Mouse (Mus musculus) heart, adult 2 months (tissue): Measurements from ENCODE around the gene Fgf11. TPM values are rescaled to one million over a fixed set of nuclear protein-coding genes. Genes with fewer than 3 reads are reported as not detected.

Experiments
- DNase-seq, 2 experiments: peaks; one replicate each; pipeline ENCODE4 v3.0.0; 2021
- H3K27ac ChIP-seq: fragments of 200-600 bp; 2 replicates; pipeline ENCODE4 v1.8.1; 2022
- H3K27me3 ChIP-seq: fragments of 200-500 bp; 2 replicates; pipeline ENCODE4 v1.6.1; 2012; ENCODE audit warnings: mild to moderate bottlenecking, low read length, inconsistent platforms, mixed read lengths; ENCODE audit not compliant: control insufficient read depth, insufficient read depth
- H3K36me3 ChIP-seq: fragments of 200-500 bp; 2 replicates; pipeline ENCODE4 v1.6.1; 2012; ENCODE audit warnings: low read length, inconsistent platforms; ENCODE audit not compliant: control insufficient read depth, insufficient read depth
- H3K4me1 ChIP-seq: fragments of 200-500 bp; 2 replicates; pipeline ENCODE4 v1.6.1; 2011; ENCODE audit warnings: low read length; ENCODE audit not compliant: control insufficient read depth, insufficient read depth
- H3K4me3 ChIP-seq: fragments of 200-600 bp; 2 replicates; pipeline ENCODE4 v1.8.1; 2022
- H3K79me2 ChIP-seq: fragments of 200-500 bp; replicated peaks from 2 replicates; pipeline ENCODE4 v1.6.1; 2012; ENCODE audit warnings: mild to moderate bottlenecking, inconsistent platforms, low read length, moderate library complexity, mixed read lengths; ENCODE audit not compliant: control insufficient read depth, insufficient read depth
- H3K9ac ChIP-seq: fragments of 200-500 bp; 2 replicates; pipeline ENCODE4 v1.6.1; 2012; ENCODE audit warnings: low read depth, mild to moderate bottlenecking, control low read depth, inconsistent platforms, low read length, mixed read lengths
- CTCF ChIP-seq: fragments of 200-600 bp; IDR thresholded peaks from 2 replicates; pipeline ENCODE4 v1.8.1; 2022; ENCODE audit warnings: antibody characterized with exemption, mild to moderate bottlenecking, moderate library complexity
- EP300 ChIP-seq: fragments of 200-500 bp; IDR thresholded peaks from 2 replicates; pipeline ENCODE4 v1.6.1; 2011; ENCODE audit warnings: low read depth, low read length, control low read depth; ENCODE audit not compliant: insufficient read depth
- POLR2A ChIP-seq: fragments of 200-500 bp; IDR thresholded peaks from 2 replicates; pipeline ENCODE4 v1.6.1; 2011; ENCODE audit warnings: mild to moderate bottlenecking, low read depth, low read length, control low read depth; ENCODE audit not compliant: insufficient read depth
- WGBS: fragments of 180-500 bp; shearing (Covaris S2); methylation state at CpG from one replicate; pipeline ENCODE4 v1.1.7; 2018; 5-methylcytosine and 5-hydroxymethylcytosine counted together
- intact Hi-C: fragments of 180-260 bp; cut with DNase I; formaldehyde crosslinking; loops from one replicate; pipeline ENCODE4 v1.15.1; 2025
- polyA plus RNA-seq: library from polyadenylated mRNA; depleted of rRNA; stranded (reverse); fragments of >200 nt; gene quantifications from 2 replicates; pipeline ENCODE4 v1.2.3, GENCODE M21; 2012
- total RNA-seq, 2 experiments: library from RNA; stranded (reverse); gene quantifications; 2 replicates each; pipeline ENCODE4 v1.2.3; 2021

Fgf11 gene
- total and polyA plus RNA-seq, 3 experiments: 1.9 to 3.3 (median 2.5) TPM

GRCm38 (mm10) chr11:69799394-69800137 lies 2.1 kb downstream of the Fgf11 start:
- Histone ChIP-seq H3K4me1 (peaks cover 5% of the 10 kb centered on the region; the same call in 1 of the 2 replicates), H3K27me3 (no peaks in the 10 kb centered on the region), H3K27ac (no peak overlapping the region), H3K79me2 (no peaks in the 10 kb centered on the region), H3K9ac (no peak overlapping the region), H3K4me3 (no peak overlapping the region), H3K36me3 (no peaks in the 10 kb centered on the region)
- DNase-seq: peak in 1 of 2 experiments; percentile 33
- no peak for TF ChIP-seq EP300
- no peak for TF ChIP-seq POLR2A
- no peak for TF ChIP-seq CTCF
- intact Hi-C loops: no loop called here
- 50% methylated on average over 12 of the region's 12 CpGs for WGBS

- WGBS: 81% methylated on average over 7 of the region's 7 CpGs
- Histone ChIP-seq H3K27me3 (no peaks in the 10 kb centered on the region), H3K4me1 (0 out of 2 replicates have a peak, but pooled peaks cover 1% of the 10 kb centered on the region), H3K9ac (no peak overlapping the region), H3K36me3 (no peaks in the 10 kb centered on the region), H3K79me2 (no peaks in the 10 kb centered on the region), H3K4me3 (no peak overlapping the region), H3K27ac (no peak overlapping the region)
- no peak for DNase-seq
- TF ChIP-seq CTCF (no peak), EP300 (no peak), POLR2A (no peak)
- intact Hi-C loops: no loop called here
Measured at GRCm38 (mm10) chr11:69797924-69798323, 3.7 kb downstream of the Fgf11 start.

GRCm38 (mm10) chr11:69795983-69796435 lies 5.6 kb downstream of the Fgf11 start:
- Histone ChIP-seq H3K9ac (no peak overlapping the region), H3K4me1 (0 out of 2 replicates have a peak, but pooled peaks cover 1% of the 10 kb centered on the region), H3K4me3 (peak overlapping the region; percentile 89), H3K36me3 (no peaks in the 10 kb centered on the region), H3K79me2 (no peaks in the 10 kb centered on the region), H3K27ac (peak overlapping the region; percentile 95), H3K27me3 (no peaks in the 10 kb centered on the region)
- intact Hi-C loops: no loop called here
- DNase-seq: no peak
- TF ChIP-seq EP300 (no peak), POLR2A (no peak), CTCF (no peak)
- 4% methylated on average over 13 of the region's 13 CpGs for WGBS

- peak within 1 kb of the TSS; percentile 95 for H3K27ac ChIP-seq
- intact Hi-C loops: no loop called here
- WGBS: 2% methylated on average over 52 of the region's 52 CpGs
Measured at GRCm38 (mm10) chr11:69795168-69795982, 6.3 kb downstream of the Fgf11 start, which contains the start of gene Chrnb1. Chrnb1 (minus strand) TSS chr11:69795943.

GRCm38 (mm10) chr11:69793429-69793828 lies 8.2 kb downstream of the Fgf11 start:
- 71% methylated on average over 5 of the region's 5 CpGs for WGBS
- no peak overlapping the region for H3K4me3 ChIP-seq
- no peaks in the 10 kb centered on the region for H3K27me3 ChIP-seq
- H3K4me1 ChIP-seq: 0 out of 2 replicates have a peak, but pooled peaks cover 1% of the 10 kb centered on the region
- no peaks in the 10 kb centered on the region for H3K36me3 ChIP-seq
- TF ChIP-seq POLR2A (no peak), CTCF (no peak), EP300 (no peak)
- no peak overlapping the region for H3K27ac ChIP-seq
- H3K9ac ChIP-seq: no peak overlapping the region
- no peaks in the 10 kb centered on the region for H3K79me2 ChIP-seq
- intact Hi-C loops: no loop called here
- no peak for DNase-seq

More at GRCm38 (mm10) chr11:69795168-69795982, 6.3 kb downstream of the Fgf11 start, which contains the start of gene Chrnb1:
- Histone ChIP-seq H3K4me3 (peak within 1 kb of the TSS; percentile 89), H3K36me3 (no peaks in the 10 kb centered on the region), H3K79me2 (no peaks in the 10 kb centered on the region), H3K9ac (peak within 1 kb of the TSS; percentile 63), H3K27me3 (no peaks in the 10 kb centered on the region), H3K4me1 (0 out of 2 replicates have a peak, but pooled peaks cover 1% of the 10 kb centered on the region)
- TF ChIP-seq CTCF: peak; percentile 28
- TF ChIP-seq POLR2A: peak; percentile 93
- no peak for TF ChIP-seq EP300
- DNase-seq: peak; percentile 92 to 97

GRCm38 (mm10) chr11:69791420-69791819 lies 10.2 kb downstream of the Fgf11 start:
- no peak for TF ChIP-seq POLR2A
- TF ChIP-seq EP300: no peak
- no peak for TF ChIP-seq CTCF
- no peak overlapping the region for H3K9ac ChIP-seq
- intact Hi-C loops: no loop called here
- WGBS: 53% methylated on average over 5 of the region's 5 CpGs
- no peaks in the 10 kb centered on the region for H3K36me3 ChIP-seq
- H3K79me2 ChIP-seq: no peaks in the 10 kb centered on the region
- no peak overlapping the region for H3K27ac ChIP-seq
- H3K4me1 ChIP-seq: 0 out of 2 replicates have a peak, but pooled peaks cover 1% of the 10 kb centered on the region
- DNase-seq: no peak
- H3K4me3 ChIP-seq: no peak overlapping the region
- H3K27me3 ChIP-seq: no peaks in the 10 kb centered on the region
